Mouse (Mus musculus): ENCODE results near the gene Als2. TPM values are rescaled to one million over a fixed set of nuclear protein-coding genes. Genes with fewer than 3 reads are reported as not detected.

Als2 gene
- total RNA-seq, 2 experiments from 2014 or later, result 5.5 to 12.3 TPM

DNA sequence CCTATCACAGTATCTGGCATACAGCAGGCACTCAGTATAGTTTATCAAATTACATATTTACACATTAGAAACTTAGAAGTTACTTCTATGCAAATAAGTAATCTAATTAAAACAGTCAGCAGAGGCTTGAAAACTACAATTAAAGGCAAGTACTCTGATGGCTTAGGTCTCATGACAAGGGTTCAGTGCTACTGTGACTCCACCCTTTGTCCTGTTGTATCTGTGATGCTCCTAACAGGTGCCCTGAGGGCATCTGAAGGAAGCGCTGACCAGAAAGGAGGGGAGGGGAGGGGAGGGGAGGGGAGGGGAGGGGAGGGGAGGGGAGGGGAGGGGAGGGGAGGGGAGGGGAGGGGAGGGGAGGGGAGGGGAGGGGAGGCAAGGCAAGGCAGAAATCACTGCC, 24.1 kb downstream of the Als2 start:
- no peak for ATAC-seq (replicated peaks; ENCODE audit: low FRiP score, poor library complexity, severe bottlenecking)

DNA sequence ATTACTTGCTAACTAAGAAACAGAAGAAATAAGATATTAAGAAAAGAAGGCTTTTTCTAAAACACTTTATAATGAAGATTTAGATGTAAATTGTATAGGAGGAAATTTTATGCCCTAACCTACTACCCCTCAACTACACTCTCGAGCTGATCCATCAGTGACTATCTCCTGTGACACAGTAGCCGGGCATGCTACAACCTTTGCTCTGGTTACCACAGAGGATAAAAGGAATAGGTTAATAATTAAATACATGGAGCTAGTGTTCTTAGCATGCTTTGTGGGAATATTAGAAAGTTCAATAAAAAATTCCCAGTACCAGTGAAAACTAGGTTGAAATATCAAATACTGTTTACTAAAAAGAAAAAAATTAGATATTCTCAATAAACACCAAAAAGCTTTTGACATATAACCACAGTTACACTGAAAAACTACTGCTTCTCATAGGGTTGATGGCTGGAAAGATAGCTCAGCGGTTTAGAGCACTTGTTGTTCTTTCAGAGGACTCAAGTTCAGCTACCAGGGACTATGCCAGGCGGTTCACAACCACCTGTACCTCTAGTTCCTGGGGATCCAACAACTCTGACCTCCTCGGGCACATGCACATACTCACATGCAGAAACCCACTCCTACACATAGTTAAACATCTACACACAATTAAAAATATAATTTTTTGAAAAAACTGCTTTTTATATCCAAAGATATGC, 24.8 kb downstream of the Als2 start:
- ATAC-seq (replicated peaks; ENCODE audit: low FRiP score, poor library complexity, severe bottlenecking), result no peak

DNA sequence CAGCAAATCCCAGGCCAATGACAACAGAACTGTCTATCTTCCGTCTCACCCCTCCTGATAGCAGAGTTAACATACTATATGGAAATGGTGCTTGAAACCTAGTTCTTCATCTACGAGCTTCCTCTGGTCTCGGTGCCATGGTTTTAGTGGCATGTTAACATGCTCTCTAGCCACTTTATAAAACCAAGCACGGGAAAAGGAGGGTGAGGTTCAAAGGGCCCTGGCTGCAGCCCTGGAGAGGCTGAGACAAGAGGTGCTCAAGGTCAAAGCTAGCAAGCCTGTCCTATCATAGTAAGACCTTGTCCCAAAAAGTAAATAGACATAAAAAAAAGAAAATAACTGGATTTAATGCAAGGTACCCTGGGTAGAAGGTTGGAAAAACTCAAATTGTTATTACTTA, 25.4 kb downstream of the Als2 start:
- no peak for ATAC-seq (replicated peaks; ENCODE audit: low FRiP score, poor library complexity, severe bottlenecking)

DNA sequence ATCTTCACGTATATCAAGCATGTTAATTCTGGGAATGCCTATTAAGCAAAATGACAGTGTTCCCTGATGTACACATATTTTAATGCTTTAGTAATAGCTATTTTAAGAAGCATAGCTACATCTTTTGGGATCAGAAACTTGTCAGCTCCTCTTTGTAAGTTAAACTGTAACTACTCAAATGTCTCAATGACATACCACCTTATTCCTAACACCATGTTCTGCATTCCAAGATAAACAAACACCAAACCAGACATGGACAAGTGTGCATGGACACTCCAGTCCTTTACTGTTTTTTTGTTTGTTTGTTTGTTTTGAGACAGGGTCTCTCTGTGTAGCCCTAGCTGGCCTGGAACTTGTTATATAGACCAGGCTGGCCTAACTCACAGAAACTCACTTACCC, 28.7 kb downstream of the Als2 start:
- ATAC-seq (replicated peaks; ENCODE audit: low FRiP score, poor library complexity, severe bottlenecking), result no peak

- no peak for ATAC-seq (replicated peaks; ENCODE audit: low FRiP score, poor library complexity, severe bottlenecking)
Measured at GRCm38 (mm10) chr1:59204489-59204888, 32.5 kb downstream of the Als2 start.

DNA sequence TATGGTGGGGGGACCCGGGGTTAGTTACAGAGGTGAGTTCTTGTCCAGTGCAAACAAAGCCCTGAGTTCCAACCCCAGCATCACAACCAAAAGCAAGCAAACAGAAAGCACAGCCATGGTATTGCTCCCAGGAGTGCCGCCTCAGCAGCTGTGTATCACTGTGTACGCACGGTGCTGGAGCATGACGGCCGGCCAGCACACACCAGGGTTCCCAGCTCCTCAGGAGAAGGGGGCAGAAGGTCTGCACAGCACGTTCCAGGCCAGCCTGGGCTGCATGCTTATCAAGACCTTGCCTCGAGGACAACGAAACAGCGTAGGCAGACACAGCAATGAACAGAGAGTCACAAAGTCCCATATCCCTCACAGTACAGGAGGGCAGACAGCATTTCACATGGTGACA, 34.7 kb downstream of the Als2 start:
- ATAC-seq (replicated peaks; ENCODE audit: low FRiP score, poor library complexity, severe bottlenecking), result no peak

- no peak for ATAC-seq (replicated peaks; ENCODE audit: low FRiP score, poor library complexity, severe bottlenecking)
Measured at GRCm38 (mm10) chr1:59201561-59201960, 35.5 kb downstream of the Als2 start.

DNA sequence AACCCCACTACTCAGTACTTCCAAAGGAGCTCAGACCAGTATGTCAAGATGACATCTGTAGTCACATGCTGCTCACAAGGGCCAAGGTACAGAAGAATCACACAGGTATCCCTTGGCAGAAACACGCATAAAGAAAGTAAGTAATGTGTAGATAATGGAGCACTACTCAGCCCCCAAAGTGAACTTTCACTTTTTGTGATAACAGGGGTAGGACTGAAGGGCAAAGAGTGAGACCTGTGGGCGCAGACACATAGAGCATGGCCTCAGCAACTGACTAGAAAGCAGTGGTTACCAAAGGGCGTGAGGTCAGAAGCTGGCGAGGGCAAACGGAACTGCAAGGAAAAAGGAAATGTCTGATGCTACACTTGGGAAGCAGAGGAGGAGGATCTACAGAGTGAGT, 36.1 kb downstream of the Als2 start:
- ATAC-seq (replicated peaks; ENCODE audit: low FRiP score, poor library complexity, severe bottlenecking), result no peak

- ATAC-seq (replicated peaks; ENCODE audit: low FRiP score, poor library complexity, severe bottlenecking), result no peak
Measured at GRCm38 (mm10) chr1:59194979-59195378, 42.1 kb downstream of the Als2 start.

DNA sequence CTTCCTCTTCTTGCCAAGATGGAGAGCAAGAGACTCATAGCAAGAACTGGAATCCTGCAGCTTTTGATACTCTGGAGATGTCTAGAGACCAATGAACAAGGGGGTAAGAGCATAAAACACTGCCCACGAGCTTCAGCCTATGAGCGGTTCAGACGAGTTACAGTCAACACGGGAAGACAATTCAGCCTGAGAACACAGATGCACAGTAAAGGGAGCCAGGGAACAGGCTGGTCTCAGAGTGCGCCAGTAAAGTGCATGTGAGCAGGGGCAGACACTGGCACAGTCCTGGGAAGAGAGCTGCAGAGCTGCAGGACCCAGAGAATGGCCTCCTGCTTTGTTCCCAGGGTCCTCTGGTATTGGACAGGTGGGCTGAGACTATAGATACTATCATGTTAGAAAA, 49.2 kb downstream of the Als2 start:
- no peak for ATAC-seq (replicated peaks; ENCODE audit: low FRiP score, poor library complexity, severe bottlenecking)

DNA sequence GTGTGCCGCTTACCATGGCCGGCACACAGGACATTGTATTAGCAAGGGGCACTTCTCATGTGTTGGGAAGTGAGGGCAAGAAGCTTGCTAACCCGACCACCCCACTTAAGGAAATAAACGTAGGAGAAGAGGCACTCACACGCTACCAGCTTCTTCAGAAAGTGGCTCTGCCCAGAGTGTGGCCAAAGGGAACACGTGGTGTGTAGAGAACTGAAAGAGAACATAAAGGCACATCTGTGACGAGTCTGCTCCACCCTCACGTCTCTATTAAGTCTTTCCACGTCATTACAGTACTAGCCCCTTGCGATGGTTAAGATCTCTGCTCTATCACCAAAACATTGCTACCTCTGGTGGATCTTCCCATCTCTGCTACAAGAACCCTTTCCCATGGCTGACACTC, 50.7 kb downstream of the Als2 start:
- no peak for ATAC-seq (replicated peaks; ENCODE audit: low FRiP score, poor library complexity, severe bottlenecking)

DNA sequence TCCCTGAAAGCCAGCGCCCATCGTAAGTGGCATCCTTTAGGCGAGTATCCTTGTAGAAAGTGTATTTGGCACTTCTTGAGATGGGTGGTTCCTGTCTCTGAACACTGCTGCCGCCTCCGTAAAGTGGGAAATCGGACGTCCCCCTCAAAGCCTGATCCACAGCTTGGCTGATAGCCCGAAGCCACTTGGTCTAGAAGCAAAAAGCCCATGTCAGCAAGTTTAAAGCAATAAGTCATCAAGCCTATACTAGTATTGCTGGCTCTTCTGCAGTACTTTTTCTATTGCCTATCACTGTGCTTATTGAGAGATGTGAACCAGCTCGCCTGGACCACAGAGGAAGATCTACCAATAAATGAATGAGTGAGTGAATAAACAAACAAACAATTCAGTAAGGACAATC, 51.6 kb downstream of the Als2 start:
- ATAC-seq (replicated peaks; ENCODE audit: low FRiP score, poor library complexity, severe bottlenecking), result no peak

DNA sequence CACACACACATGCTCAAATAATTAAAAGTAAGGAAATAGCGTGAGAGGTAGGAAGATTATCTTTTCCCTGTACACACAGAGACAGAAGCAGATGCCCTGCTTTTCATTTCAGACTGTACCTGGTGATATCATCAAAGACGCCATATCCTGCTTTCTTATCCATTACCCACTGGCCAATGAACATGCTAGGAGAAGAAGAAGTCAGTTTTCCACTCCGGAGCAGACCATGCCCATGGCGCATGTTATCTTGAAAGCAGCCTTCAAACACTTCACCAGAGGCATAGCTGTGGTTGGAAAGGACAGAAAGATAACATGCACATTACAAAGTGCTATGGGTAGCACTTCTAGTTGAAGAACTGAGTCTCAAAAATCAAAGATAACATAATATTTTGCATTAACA, 54.0 kb downstream of the Als2 start:
- ATAC-seq (replicated peaks; ENCODE audit: low FRiP score, poor library complexity, severe bottlenecking), result no peak

DNA sequence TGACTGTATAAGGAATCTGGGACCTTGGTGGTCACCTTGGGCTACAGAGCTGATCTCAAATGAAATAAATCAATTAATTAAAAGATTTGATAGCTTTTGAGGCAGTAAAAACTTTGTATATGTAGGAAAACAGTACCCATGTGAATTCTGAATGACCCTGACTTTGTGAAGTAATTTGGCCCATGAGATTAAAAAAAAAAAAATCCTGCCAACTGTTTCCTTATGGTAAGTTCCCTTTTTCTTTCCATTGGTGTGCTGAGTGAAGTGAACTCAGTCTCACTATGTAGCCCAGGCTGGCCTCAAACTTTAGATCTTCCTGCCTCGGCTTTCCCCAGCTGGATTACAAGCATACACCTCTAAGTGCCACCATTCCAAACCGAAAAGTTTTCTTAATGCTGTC, 54.7 kb downstream of the Als2 start:
- no peak for ATAC-seq (replicated peaks; ENCODE audit: low FRiP score, poor library complexity, severe bottlenecking)

DNA sequence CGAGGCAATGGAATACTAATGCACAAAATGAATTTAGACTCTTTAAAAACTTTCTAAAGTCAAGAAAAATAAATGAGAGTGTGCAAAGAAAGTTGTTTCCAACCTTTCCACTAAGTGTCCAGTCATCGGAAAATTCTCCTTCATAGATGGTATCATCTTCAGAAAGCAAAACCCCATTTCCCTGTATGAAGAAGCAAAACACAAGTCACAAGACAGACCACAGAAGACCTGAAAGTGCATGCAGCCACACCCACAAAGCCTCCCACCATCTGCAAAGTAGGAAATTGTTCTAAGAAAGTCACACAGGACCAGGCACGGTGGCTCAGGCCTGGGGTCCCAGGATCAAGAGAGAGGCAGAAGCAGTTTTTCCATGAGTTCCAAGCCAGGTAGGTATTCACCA, 57.0 kb downstream of the Als2 start:
- no peak for ATAC-seq (replicated peaks; ENCODE audit: low FRiP score, poor library complexity, severe bottlenecking)

DNA sequence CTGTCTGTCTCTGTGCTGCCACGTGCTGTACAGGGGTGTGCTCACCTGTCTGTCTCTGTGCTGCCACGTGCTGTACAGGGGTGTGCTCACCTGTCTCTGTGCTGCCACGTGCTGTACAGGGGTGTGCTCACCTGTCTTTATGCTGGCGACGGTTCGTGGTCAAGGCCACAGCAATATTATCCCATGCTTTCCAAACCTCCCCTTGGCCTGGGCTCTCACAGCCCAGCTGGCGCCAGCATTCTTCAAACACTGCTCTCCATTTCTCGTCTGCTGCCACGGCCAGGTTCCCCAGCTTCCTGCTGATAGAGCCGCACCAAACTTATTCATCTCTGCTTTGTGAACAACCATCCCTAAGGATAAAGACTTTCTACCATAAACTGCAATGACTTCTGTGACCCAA, 58.6 kb downstream of the Als2 start:
- peak; percentile 20; the same call in 1 of the 2 replicates for ATAC-seq (replicated peaks; ENCODE audit: low FRiP score, poor library complexity, severe bottlenecking)

GRCm38 (mm10) chr1:59174514-59175373, 62.3 kb downstream of the Als2 start:
- no peak for ATAC-seq (replicated peaks; ENCODE audit: low FRiP score, poor library complexity, severe bottlenecking)

DNA sequence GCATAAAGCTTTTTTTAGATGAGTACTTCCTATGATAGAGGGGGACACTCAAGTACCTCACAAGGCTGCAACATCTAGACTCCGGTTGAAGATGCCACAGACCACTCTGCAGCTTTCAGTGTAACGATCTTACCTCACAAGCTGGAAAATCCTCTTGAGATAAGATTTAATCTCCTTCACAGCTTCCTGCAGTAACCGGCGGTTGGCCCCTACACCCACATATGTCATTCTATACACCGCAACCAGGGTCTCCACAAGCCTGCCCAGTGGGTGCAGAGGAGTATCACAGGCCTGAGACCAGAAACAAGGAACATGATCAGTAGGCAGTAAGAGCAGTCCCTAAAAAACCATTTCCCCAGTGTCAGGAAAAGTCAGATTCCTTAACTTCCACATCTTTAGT, 64.0 kb downstream of the Als2 start:
- ATAC-seq (replicated peaks; ENCODE audit: low FRiP score, poor library complexity, severe bottlenecking), result no peak

- no peak for ATAC-seq (replicated peaks; ENCODE audit: low FRiP score, poor library complexity, severe bottlenecking)
Measured at GRCm38 (mm10) chr1:59171875-59172274, 65.2 kb downstream of the Als2 start.

GRCm38 (mm10) chr1:59170290-59170689, 66.7 kb downstream of the Als2 start:
- no peak for ATAC-seq (replicated peaks; ENCODE audit: low FRiP score, poor library complexity, severe bottlenecking)

GRCm38 (mm10) chr1:59169586-59169985, 67.4 kb downstream of the Als2 start:
- ATAC-seq (replicated peaks; ENCODE audit: low FRiP score, poor library complexity, severe bottlenecking), result no peak

Data from erythroblast, adult 5-6 weeks (primary cell).